Mouse (Mus musculus): ENCODE data around the gene Hepacam. TPM values are rescaled to one million over a fixed set of nuclear protein-coding genes. Genes with fewer than 3 reads are reported as not detected.

The Hepacam gene
- polyA plus RNA-seq, 1 experiment = 2.9 TPM

- Histone ChIP-seq H3K4me3 (replicated peaks; ENCODE audit: extremely low read depth, low read depth, low read length) (no peak overlapping the region), H3K4me1 (ENCODE audit: control insufficient read depth, insufficient read depth, low read length) (peaks cover 7% of the 10 kb centered on the region)
- DNase-seq = peak; percentile 51
- WGBS = 51% methylated on average over 6 of the region's 6 CpGs
- no peak for TF ChIP-seq POLR2A (IDR thresholded peaks at IDR 0.05; ENCODE audit: borderline replicate concordance, extremely low read depth, low read depth, low read length)
- no peak for TF ChIP-seq CTCF (IDR thresholded peaks at IDR 0.05; ENCODE audit: insufficient read depth, low read length)
These were observed 7.6 kb upstream of the Hepacam start for GRCm38 (mm10) chr9:37359331-37360220.

- TF ChIP-seq CTCF (IDR thresholded peaks at IDR 0.05; ENCODE audit: insufficient read depth, low read length) (no peak), POLR2A (IDR thresholded peaks at IDR 0.05; ENCODE audit: borderline replicate concordance, extremely low read depth, low read depth, low read length) (no peak)
- Histone ChIP-seq H3K4me3 (replicated peaks; ENCODE audit: extremely low read depth, low read depth, low read length) (no peak overlapping the region), H3K4me1 (ENCODE audit: control insufficient read depth, insufficient read depth, low read length) (peaks cover 9% of the 10 kb centered on the region)
- no peak for DNase-seq
These were observed 5.1 kb upstream of the Hepacam start for GRCm38 (mm10) chr9:37362084-37362483.

- Histone ChIP-seq H3K4me1 (ENCODE audit: control insufficient read depth, insufficient read depth, low read length) (peaks cover 9% of the 10 kb centered on the region), H3K4me3 (replicated peaks; ENCODE audit: extremely low read depth, low read depth, low read length) (no peak overlapping the region)
- WGBS = 48% methylated on average over 1 of the region's 1 CpGs
- no peak for TF ChIP-seq POLR2A (IDR thresholded peaks at IDR 0.05; ENCODE audit: borderline replicate concordance, extremely low read depth, low read depth, low read length)
- TF ChIP-seq CTCF (IDR thresholded peaks at IDR 0.05; ENCODE audit: insufficient read depth, low read length) = no peak
- no peak for DNase-seq
These were observed 4.3 kb upstream of the Hepacam start for GRCm38 (mm10) chr9:37362881-37363280.

GRCm38 (mm10) chr9:37363551-37363950, 3.6 kb upstream of the Hepacam start:
- TF ChIP-seq CTCF (IDR thresholded peaks at IDR 0.05; ENCODE audit: insufficient read depth, low read length) (no peak), POLR2A (IDR thresholded peaks at IDR 0.05; ENCODE audit: borderline replicate concordance, extremely low read depth, low read depth, low read length) (no peak)
- H3K4me1 ChIP-seq (ENCODE audit: control insufficient read depth, insufficient read depth, low read length) = peaks cover 9% of the 10 kb centered on the region
- H3K4me3 ChIP-seq (replicated peaks; ENCODE audit: extremely low read depth, low read depth, low read length) = no peak overlapping the region
- 66% methylated on average over 3 of the region's 3 CpGs for WGBS
- DNase-seq = no peak

GRCm38 (mm10) chr9:37364392-37364791, 2.8 kb upstream of the Hepacam start:
- TF ChIP-seq CTCF (IDR thresholded peaks at IDR 0.05; ENCODE audit: insufficient read depth, low read length) (no peak), POLR2A (IDR thresholded peaks at IDR 0.05; ENCODE audit: borderline replicate concordance, extremely low read depth, low read depth, low read length) (no peak)
- peaks cover 12% of the 10 kb centered on the region for H3K4me1 ChIP-seq (ENCODE audit: control insufficient read depth, insufficient read depth, low read length)
- 56% methylated on average over 3 of the region's 3 CpGs for WGBS
- DNase-seq = no peak
- no peak overlapping the region for H3K4me3 ChIP-seq (replicated peaks; ENCODE audit: extremely low read depth, low read depth, low read length)

- Histone ChIP-seq H3K4me3 (replicated peaks; ENCODE audit: extremely low read depth, low read depth, low read length) (no peak overlapping the region), H3K4me1 (ENCODE audit: control insufficient read depth, insufficient read depth, low read length) (peaks cover 9% of the 10 kb centered on the region)
- WGBS = 52% methylated on average over 5 of the region's 5 CpGs
- TF ChIP-seq POLR2A (IDR thresholded peaks at IDR 0.05; ENCODE audit: borderline replicate concordance, extremely low read depth, low read depth, low read length) = no peak
- no peak for TF ChIP-seq CTCF (IDR thresholded peaks at IDR 0.05; ENCODE audit: insufficient read depth, low read length)
- DNase-seq = no peak
These were observed 1.4 kb upstream of the Hepacam start for GRCm38 (mm10) chr9:37365706-37366105.

- TF ChIP-seq POLR2A (IDR thresholded peaks at IDR 0.05; ENCODE audit: borderline replicate concordance, extremely low read depth, low read depth, low read length) (no peak), CTCF (IDR thresholded peaks at IDR 0.05; ENCODE audit: insufficient read depth, low read length) (no peak)
- Histone ChIP-seq H3K4me1 (ENCODE audit: control insufficient read depth, insufficient read depth, low read length) (peaks cover 9% of the 10 kb centered on the region), H3K4me3 (replicated peaks; ENCODE audit: extremely low read depth, low read depth, low read length) (no peak overlapping the region)
- WGBS = 38% methylated on average over 11 of the region's 11 CpGs
- DNase-seq = no peak
These were observed 1.1 kb downstream of the Hepacam start for GRCm38 (mm10) chr9:37368081-37368830.

GRCm38 (mm10) chr9:37368860-37369259, 1.7 kb downstream of the Hepacam start:
- no peak for DNase-seq
- 37% methylated on average over 8 of the region's 8 CpGs for WGBS
- Histone ChIP-seq H3K4me3 (replicated peaks; ENCODE audit: extremely low read depth, low read depth, low read length) (no peak overlapping the region), H3K4me1 (ENCODE audit: control insufficient read depth, insufficient read depth, low read length) (peaks cover 9% of the 10 kb centered on the region)
- TF ChIP-seq CTCF (IDR thresholded peaks at IDR 0.05; ENCODE audit: insufficient read depth, low read length) = no peak
- TF ChIP-seq POLR2A (IDR thresholded peaks at IDR 0.05; ENCODE audit: borderline replicate concordance, extremely low read depth, low read depth, low read length) = no peak

GRCm38 (mm10) chr9:37371232-37371801, 4.2 kb downstream of the Hepacam start:
- no peak for DNase-seq
- Histone ChIP-seq H3K4me1 (ENCODE audit: control insufficient read depth, insufficient read depth, low read length) (peaks cover 9% of the 10 kb centered on the region), H3K4me3 (replicated peaks; ENCODE audit: extremely low read depth, low read depth, low read length) (no peak overlapping the region)
- TF ChIP-seq CTCF (IDR thresholded peaks at IDR 0.05; ENCODE audit: insufficient read depth, low read length) (no peak), POLR2A (IDR thresholded peaks at IDR 0.05; ENCODE audit: borderline replicate concordance, extremely low read depth, low read depth, low read length) (no peak)
- 73% methylated on average over 7 of the region's 7 CpGs for WGBS

Data from lung, adult 2 months (tissue).